Mouse (Mus musculus) spleen, adult 12 weeks (tissue): ENCODE data around the gene Gdf10.

ENCODE experiments used
- DNase-seq: peaks from one replicate; pipeline ENCODE4 v3.0.0; 2022; ENCODE audit warnings: low spot score

Gene Gdf10

DNA sequence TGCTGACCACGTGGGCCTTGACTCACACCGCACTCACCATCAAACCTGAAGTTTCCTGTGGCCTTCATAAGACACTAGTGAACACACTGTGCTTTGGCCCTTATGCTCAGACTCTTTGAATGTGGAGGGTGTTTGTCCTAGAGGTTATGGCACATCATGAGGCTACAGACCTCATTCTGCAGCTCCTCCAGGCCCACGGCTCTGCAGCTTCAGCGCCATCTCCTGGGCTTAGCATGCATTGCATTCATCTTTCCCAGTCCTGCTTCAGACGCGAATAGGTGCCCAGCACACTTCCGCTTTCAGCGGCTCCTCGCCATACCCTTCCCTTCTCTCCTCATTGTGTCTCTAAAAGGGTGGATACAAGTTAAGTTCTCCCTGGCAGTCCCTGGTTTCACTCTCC lies 15.7 kb downstream of the Gdf10 start:
- no peak for DNase-seq

- DNase-seq = no peak
Measured at GRCm38 (mm10) chr14:33940739-33941138, 17.4 kb downstream of the Gdf10 start, which contains the start of gene Gdf2. TSS of gene Gdf2 (plus strand) at chr14:33941039.

- DNase-seq = no peak
Measured at GRCm38 (mm10) chr14:33942222-33942621, 18.8 kb downstream of the Gdf10 start.

DNA sequence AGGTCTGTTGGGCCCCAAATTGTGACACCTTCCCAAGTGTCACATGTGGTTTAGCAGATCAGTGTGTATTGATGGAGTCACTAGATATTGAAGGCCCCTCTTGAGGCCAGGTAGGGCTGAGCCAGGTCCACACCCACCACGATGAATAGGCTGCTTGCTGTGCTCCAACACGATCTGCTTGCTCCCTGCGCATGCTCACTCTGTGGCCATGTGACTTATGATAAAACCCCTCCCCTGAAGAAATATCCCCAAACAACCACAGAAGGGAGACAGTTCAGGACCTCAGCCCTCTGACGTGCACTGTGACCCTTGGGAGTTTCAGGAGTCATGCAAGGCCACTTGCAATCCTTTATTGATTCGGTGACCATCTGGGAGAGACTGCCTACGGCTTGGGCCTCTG lies 22.7 kb downstream of the Gdf10 start:
- DNase-seq = no peak

GRCm38 (mm10) chr14:33952233-33952981 lies 29.0 kb downstream of the Gdf10 start:
- no peak for DNase-seq

GRCm38 (mm10) chr14:33953761-33954160 lies 30.4 kb downstream of the Gdf10 start, which contains the start of gene Rbp3:
TSS of gene Rbp3 (plus strand) at chr14:33954003.
- DNase-seq = no peak

GRCm38 (mm10) chr14:33956055-33956454 lies 32.7 kb downstream of the Gdf10 start:
- no peak for DNase-seq

- no peak for DNase-seq
Measured at GRCm38 (mm10) chr14:33958186-33958585, 34.8 kb downstream of the Gdf10 start.

GRCm38 (mm10) chr14:33958841-33959240 lies 35.5 kb downstream of the Gdf10 start:
- DNase-seq = no peak

DNA sequence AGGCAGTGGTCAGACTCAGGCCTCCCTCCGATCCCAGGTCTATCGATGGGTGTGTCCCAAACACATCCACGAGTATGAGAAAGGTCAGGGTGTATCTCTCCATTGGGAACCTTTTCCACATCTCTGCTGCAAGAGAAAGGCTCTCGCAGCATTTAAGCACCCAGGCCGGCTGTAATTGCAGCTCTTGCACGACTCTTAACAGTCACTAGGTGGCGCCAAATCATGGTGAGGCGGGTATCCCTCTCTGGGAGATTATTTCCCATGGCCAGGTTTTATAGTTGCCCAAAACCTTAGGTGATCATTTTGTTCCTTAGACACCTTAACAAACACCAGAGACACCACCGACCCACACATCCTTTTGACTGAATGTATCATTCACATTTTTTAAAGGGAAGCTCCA lies 36.0 kb downstream of the Gdf10 start:
- DNase-seq = no peak

- no peak for DNase-seq
Measured at GRCm38 (mm10) chr14:33965675-33966074, 42.3 kb downstream of the Gdf10 start.

- no peak for DNase-seq
Measured at GRCm38 (mm10) chr14:33972679-33973078, 49.3 kb downstream of the Gdf10 start.

- DNase-seq = no peak
Measured at GRCm38 (mm10) chr14:33974752-33975151, 51.4 kb downstream of the Gdf10 start.

- no peak for DNase-seq
Measured at GRCm38 (mm10) chr14:33977748-33978147, 54.4 kb downstream of the Gdf10 start.

GRCm38 (mm10) chr14:33978604-33979059 lies 55.2 kb downstream of the Gdf10 start, which contains the start of gene Zfp488:
TSS of gene Zfp488 (minus strand) at chr14:33978764.
- DNase-seq = no peak
